Mouse (Mus musculus) large intestine, adult 2 months (tissue): ENCODE measurements at regions not wholly inside any gene's neighbourhood (a gene's known extent, or its start where the extent isn't known, plus 50 kb on each side); places are given as distances from the start of the nearest gene placed in this dataset.

ENCODE experiments used
- DNase-seq: peaks from one replicate; pipeline ENCODE4 v3.0.0-alpha.2; 2012; ENCODE audit warnings: low read depth, low spot score
- WGBS: fragments of 180-500 bp; shearing (Covaris S2); methylation state at CpG from one replicate; pipeline ENCODE4 v1.1.7; 2018; 5-methylcytosine and 5-hydroxymethylcytosine counted together

DNA sequence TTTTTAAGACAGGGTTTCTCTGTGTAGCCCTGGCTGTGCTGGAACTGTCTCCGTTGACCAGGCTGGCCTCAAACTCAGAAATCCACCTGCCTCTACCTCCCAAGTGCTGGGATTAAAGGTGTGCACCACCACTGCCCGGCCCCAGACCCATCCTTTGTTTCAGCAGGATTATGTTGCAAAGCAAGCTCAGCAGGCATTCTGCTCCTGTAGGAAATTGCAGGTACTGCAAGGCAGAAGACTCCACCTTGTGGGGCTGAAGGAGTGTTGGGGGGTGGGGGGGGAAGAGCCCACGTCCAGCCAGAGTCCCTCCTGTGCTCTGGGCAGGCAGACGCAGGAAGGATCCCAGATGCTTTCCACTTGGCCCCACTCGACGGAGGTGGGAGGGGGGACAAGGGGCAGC lies 52.2 kb upstream of the Epcam start:
- DNase-seq, result no peak
- 68% methylated on average over 6 of the region's 6 CpGs for WGBS

DNA sequence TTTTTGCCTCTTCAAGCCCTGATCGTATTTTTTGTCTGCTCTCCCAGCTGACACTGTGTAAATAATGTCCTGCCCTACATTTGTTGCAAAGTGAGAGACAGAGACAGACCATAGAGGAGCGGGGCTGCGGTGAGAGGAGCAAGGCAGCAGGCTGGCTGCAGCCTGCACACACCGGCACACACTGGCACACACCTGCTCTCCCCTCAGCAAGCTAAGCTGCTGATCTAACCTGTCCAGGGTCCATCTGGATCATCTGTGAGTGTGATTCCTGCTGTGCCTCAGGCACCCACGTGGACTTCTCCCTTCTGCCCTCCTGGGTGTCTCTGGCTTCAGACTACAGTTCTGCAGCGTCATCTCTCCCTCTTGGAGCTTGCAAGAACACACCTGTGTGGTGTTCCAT lies 50.4 kb upstream of the Epcam start:
- no peak for DNase-seq
- WGBS, result 25% methylated on average over 6 of the region's 6 CpGs
